Mouse (Mus musculus) 3134 (cell line): Measurements from ENCODE around the gene Fzd2.
"Not testable (repeated sequence)": the region's sequence is repeated elsewhere in the genome, so short reads cannot be mapped to it uniquely, and the experiment has no call there.

ENCODE experiments used
- DNase-seq: peaks from one replicate; pipeline ENCODE4 v3.0.0-alpha.2; 2011; ENCODE audit warnings: low spot score; ENCODE audit not compliant: insufficient read length; ENCODE audit errors: extremely low read depth

Gene Fzd2

DNA sequence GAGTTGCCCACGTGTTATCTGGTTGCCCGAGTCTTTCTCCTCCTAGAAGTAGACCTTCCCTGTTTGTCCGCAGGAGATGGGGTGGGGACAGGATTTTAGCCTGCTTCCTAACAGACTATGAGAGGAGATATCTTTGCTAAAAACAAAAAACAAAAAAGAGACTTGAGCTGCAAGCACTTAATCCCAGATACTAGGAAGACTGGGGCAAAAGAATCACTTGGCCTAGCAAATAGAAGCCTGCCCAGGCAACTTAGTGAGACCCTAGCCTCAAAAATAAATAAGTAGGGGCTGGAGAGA lies 24.2 kb upstream of the Fzd2 start:
- DNase-seq, result no peak

- no peak for DNase-seq
Observed at GRCm38 (mm10) chr11:102581281-102582015, 22.7 kb upstream of the Fzd2 start.

GRCm38 (mm10) chr11:102582016-102582610 lies 22.1 kb upstream of the Fzd2 start:
- peak; percentile 79 for DNase-seq

DNA sequence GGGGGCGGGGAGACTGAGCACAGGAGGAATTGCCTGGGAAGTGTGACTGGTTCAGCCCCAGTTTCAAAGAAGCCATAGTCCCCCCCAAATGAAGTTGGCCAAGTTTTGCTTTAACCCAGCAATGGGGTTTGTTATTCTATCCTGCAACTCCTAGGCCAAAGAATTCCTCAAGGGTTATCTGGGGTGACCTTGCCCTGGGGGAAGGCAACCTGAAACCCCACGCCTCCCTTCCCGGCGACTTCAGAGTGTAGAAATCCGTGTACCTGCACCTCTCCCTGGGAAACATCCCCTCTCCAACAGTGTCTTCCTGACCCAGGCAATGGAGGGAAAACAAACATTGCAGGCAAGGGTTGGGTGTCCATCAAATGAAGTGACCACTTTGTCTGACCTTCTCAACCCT lies 21.5 kb upstream of the Fzd2 start:
- no peak for DNase-seq

DNA sequence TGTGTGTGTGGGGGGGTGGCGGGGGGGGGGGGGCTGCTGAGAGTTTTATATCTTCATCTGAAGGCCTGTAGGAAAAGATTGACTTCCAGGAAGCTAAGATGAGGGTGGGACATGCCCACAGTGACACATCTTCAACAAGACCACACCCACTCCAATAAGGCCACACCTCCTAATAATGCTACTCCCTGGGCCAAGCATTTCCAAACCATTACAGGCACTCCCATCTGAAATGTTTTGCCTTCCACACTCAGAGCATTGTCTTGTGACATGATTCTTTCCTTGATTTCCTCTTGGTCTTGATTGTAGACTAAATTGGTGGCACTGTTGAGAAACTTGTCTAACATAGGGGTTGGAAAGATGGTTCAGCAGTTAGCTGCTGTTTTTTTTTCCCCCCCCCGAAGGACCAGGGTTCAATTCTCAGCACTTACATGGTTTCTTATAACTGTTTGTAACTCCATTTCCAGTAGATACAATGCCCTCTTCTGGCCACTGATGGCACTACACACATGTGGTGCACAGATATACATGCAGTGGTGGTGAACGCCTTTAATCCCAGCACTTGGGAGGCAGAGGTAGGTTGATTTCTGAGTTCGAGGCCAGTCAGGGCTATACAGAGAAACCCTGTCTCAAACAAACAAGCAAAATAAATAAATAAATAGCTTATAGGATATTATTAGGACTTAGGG lies 17.6 kb upstream of the Fzd2 start:
- no peak for DNase-seq

DNA sequence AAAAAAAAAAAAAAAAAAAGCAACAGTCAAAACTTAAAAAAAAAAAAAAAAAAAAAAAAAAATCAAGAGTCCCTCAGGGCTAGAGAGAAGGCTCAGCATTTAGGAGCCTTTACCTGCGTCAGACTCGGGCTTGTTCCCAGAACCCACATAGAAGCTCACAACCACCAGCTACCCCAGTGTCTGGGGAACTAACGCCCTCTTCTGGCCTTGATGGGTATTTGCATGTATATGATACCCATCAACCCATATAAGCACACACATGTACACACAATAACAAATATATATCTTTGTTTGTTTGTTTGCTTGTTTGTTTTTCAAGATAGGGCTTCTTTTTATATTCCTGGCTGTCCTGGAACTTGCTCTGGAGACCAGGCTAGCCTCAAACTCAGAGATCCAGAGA lies 16.6 kb upstream of the Fzd2 start:
- DNase-seq, result no peak

DNA sequence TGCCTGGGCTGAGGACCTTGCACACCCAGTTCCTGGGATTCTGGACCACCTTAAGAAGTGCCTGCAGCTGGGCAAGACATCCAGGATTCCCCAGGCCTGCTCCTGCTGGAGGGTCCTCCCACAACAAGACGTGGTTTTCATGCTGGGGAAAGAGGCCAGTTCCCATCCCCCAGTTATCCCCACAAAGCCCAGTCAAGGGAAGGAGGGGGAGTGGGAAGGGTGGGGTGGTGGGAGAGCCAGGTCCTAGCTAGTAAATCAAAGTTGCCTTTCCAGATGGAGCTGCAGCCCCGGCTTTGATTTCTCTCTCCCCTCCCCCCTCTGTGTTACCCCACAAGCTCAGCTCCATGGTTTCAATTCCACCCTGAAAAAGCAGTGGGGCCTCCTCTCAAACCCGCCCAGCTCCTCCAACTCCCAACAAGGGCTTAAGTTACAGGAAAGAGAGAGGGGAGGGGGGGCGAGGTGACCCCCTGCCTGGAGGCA lies 8.8 kb upstream of the Fzd2 start:
- DNase-seq, result no peak

DNA sequence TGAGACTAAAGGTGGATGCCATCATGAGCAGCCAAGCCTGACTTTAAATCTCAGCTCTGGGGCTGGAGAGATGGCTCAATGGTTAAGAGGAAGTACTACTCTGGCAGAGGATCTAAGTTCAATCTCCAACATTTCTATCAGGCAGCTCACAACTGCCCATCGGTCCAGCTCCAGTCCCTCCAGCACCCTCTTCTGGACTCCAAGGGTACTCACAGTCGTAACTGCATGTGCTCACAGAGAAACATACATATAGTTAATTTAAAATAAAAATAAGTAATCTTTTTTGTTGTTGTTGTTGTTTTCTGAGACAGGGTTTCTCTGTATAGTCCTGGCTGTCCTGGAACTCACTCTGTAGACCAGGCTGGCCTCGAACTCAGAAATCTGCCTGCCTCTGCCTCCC lies 4.3 kb upstream of the Fzd2 start:
- no peak for DNase-seq

DNA sequence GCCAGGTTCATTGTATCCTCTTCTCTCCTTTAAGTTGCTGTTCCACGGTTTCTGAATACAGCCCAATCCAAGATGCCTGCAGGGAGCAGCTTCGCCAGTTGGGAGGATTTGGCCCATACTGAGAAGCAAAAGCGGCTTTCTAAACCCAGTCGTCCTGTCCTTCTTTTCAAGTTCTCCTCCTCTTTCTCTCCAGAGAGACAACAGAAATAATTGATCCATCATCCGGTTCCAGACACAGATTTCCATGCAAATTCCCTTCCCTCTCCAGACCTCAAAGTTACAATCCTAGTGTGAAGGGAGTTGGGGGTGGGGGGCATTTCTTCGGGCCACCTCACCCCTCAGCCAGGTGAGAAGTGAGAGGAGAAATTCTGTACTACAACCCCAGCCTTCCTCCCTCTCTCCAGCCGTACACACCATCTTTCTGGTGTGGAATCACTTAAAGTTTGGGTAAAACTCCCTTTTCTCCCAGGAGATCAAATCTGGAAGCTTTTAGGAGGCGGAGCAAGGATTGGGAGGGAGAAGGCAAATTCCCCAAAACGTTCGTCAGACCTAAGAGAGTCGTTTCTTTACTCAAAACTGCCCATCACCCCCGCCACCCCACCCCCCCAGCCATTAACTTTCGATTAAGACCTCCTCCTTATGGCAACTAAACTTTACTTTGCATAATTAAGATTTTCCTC lies 1.2 kb upstream of the Fzd2 start:
- DNase-seq, result no peak

- peak; percentile 71 for DNase-seq
Observed at GRCm38 (mm10) chr11:102603496-102603850, 723 bp upstream of the Fzd2 start.

DNA sequence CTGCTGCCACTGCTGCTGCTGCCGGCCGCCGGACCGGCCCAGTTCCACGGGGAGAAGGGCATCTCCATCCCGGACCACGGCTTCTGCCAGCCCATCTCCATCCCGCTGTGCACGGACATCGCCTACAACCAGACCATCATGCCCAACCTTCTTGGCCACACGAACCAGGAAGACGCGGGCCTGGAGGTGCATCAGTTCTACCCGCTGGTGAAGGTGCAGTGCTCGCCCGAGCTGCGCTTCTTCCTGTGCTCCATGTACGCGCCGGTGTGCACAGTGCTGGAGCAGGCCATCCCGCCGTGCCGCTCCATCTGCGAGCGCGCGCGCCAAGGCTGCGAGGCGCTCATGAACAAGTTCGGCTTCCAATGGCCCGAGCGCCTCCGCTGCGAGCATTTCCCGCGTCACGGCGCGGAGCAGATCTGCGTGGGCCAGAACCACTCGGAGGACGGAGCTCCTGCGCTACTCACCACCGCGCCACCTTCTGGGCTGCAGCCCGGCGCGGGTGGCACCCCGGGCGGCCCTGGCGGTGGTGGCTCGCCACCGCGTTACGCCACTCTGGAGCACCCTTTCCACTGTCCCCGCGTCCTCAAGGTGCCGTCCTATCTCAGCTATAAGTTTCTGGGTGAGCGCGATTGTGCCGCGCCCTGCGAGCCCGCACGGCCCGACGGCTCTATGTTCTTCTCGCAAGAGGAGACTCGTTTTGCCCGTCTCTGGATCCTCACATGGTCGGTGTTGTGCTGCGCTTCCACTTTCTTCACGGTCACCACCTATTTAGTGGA lies 769 bp downstream of the Fzd2 start:
- DNase-seq, result peak; percentile 73

GRCm38 (mm10) chr11:102605553-102606416 lies 1.6 kb downstream of the Fzd2 start:
- DNase-seq, result peak; percentile 30

DNA sequence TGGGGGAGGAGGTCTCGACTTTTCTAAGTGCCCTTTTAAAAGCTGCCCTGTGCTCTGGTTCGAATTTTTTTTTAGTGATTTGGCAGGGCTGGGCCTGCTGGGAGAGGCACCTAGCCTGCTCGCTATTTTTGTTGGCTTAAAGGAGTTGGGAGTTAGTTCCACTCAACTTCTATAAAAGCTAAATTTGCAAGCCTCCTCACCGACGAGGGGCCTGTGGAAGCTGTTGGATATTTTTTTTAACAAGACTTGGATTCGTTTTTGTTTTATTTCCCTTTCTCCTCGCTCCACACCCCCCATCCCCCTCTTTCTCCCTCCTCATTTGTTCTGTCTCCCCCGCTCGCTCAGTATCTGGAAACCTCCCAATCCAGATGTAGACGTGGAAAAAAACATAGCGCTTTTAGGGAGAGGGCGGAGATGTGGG lies 2.6 kb downstream of the Fzd2 start:
- no peak for DNase-seq

DNA sequence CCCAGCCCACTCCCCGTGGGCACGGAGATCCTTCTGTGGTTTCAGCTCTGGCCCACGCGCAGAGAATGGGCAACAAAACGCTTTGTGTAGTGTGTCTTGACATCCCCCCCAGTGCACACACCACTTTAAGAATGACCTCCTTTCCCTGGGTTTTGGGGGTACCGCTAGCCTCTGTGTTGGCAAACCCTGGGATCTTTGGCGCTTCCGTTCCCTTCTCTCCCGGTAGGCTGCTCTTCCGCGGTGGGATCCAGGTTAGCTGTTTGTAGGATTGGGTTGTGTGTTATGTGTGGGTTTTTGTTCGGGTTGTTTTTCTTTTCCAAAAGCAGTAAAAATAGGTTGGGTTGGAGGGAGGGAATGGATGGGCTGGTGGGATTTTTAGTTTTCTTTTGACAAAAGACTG lies 3.0 kb downstream of the Fzd2 start:
- not testable (repeated sequence) for DNase-seq

GRCm38 (mm10) chr11:102607686-102608548 lies 3.7 kb downstream of the Fzd2 start:
- no peak for DNase-seq

- DNase-seq, result no peak
Observed at GRCm38 (mm10) chr11:102608691-102609090, 4.5 kb downstream of the Fzd2 start.

- no peak for DNase-seq
Observed at GRCm38 (mm10) chr11:102609483-102609882, 5.3 kb downstream of the Fzd2 start.

DNA sequence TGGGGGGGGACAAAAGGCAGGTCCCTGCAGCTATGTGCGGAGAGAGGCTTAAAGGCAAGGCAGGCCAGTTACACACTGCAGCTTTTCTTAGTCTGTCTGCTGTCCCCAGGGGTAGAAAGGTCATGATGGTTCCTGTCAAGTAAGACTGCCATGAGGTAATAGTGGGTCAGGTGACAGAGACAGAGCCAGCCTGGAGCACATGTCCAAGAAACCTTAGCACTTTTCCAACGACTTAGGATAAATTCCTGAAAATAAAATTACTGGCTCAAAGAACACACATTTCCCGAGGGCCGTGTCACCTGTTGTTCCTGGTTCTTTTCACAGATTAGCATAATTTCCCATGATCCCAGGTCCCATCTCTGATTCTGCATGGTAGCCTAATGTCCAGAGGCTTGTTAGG lies 6.1 kb downstream of the Fzd2 start:
- DNase-seq, result no peak
